Mouse (Mus musculus) regulatory T cell (primary cell): Measurements from ENCODE around the gene Pak6.

ENCODE experiments used
- in situ Hi-C: fragments of 300-600 bp; cut with MboI, MseI; formaldehyde crosslinking; loops from one replicate; pipeline ENCODE4 v1.15.1; 2025; ENCODE audit warnings: high pct_unique_total_duplicates

Pak6 gene

DNA sequence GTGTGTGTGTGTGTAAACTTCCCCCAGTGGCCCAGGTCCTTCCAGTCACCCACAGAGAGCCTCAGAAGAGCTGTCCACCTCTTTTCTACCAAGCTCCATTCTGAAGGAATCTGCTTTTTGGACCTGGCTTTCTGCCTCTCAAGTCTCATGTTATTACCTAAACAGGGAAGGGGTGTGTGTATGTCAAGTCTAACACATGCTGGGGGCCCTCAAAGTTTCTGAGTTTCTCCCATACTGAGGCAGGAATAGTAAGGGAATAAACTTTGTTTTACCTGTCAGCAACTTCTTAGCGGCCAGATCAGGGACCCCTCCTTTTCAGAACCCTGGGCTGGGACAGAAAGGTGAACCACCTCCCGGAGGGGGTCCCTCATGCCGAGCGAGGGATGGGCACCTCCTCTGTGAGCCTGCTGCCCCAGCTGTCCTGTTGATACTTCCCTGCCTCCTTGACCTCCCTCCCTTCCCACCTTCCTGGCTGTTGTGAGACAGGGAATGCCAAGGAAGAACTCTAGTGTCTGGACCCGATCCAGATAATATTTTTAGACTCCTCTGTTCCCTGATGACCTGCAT is 34.3 kb downstream of the Pak6 start:
- in situ Hi-C loops = no loop called here

GRCm38 (mm10) chr2:118697955-118698354 is 34.9 kb downstream of the Pak6 start:
- in situ Hi-C loops = no loop called here

GRCm38 (mm10) chr2:118700179-118701062 is 37.3 kb downstream of the Pak6 start:
- in situ Hi-C loops = loop anchor here (5.0 kb wide), 1 partner anchor 57 kb away; no protein-coding TSS in a partner anchor

- in situ Hi-C loops = loop anchor here (5.0 kb wide), 1 partner anchor 56 kb away; no protein-coding TSS in a partner anchor
Measured at GRCm38 (mm10) chr2:118701161-118701560, 38.1 kb downstream of the Pak6 start.

- in situ Hi-C loops = loop anchor here (5.0 kb wide), 1 partner anchor 55 kb away; no protein-coding TSS in a partner anchor
Measured at GRCm38 (mm10) chr2:118701971-118702882, 39.1 kb downstream of the Pak6 start.

DNA sequence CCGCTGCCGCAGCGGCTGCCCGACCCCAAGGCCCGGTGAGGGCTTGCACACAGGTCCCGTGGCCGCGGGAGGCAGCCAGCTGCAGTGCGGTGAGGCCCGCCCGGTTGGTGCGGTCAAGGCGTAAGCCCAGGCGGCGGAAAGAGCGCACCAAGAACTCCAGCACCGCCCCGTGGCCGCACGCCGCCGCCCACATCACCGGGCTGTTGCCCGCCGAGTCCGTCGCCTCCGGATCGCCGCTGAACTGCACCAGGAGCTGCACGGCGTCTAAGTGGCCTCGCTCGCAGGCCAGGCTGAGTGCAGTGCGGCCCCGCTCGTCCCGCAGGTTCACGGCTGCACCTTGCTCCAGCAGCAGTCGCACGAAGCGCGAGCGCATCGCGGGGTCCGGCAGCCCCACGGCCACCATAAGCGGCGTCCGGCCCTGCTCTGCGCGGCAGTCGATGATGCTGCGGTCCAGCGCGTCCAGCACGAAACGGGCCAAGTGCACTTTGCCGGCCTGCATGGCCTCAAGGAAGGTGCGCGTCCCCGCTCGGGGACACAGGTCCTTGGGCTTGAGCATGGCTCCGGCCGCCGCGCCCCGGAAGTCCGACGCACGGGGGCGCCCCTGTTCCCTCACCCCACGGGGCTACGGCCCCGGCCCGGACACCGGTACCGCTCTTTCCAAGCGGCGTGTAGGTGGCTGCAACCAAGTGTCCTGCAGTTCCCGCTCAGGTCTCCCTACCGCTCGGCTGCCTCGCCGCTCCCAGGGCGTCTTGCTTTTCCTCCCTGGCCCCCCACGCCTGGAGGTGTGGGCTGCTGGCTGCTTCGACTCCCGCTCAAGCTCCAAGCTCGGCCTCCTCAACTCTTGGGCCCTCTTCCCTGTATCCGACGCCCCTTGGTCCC is 40.0 kb downstream of the Pak6 start:
- in situ Hi-C loops = loop anchor here (5.0 kb wide), 1 partner anchor 54 kb away; no protein-coding TSS in a partner anchor

DNA sequence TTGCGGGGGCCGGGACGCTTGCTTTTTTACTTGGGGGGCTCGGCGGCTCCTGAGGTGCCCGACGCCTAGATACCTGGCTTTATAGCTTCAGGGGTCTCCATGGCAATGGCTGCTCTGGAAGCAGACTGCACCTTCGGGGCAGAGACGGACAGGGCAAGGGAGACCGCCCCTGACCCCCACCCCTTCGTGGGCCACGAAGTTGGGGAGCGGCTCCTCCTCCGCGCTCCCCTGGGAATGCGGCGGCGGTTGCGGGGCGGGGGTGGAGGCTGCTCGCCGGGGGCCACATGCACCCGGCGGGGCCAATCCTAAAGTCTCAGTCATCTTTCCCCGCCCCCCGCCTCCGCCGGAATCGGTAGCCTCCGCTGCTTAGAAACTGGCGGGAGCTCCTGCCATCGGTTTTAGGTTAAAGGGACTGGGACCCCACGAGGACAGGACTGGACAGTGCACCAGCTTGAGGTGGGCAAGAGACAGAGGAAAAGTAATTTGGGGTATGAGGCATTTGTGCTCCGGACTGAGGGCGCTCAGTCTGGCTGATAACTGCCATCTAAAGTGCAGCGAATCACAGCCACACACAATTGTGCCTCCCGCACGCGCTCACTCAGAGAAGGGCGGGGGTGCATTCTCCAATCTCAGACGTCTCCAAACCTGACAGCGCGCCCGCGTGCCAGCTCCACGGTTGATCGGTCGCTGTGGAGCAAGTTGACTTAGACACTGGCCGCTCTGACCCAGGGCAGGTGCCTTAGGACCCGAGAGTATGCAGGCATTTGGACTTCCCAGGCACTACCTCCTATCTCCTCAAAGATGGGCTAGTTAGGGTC is 41.0 kb downstream of the Pak6 start, which contains the start of gene Ankrd63:
Gene Ankrd63, minus strand, starts transcription at position 51 of the 818 bp plus-strand sequence.
- in situ Hi-C loops = loop anchor here (5.0 kb wide), 1 partner anchor 53 kb away; no protein-coding TSS in a partner anchor

GRCm38 (mm10) chr2:118706436-118706835 is 43.3 kb downstream of the Pak6 start:
- in situ Hi-C loops = no loop called here

GRCm38 (mm10) chr2:118708472-118708871 is 45.4 kb downstream of the Pak6 start:
- in situ Hi-C loops = no loop called here

GRCm38 (mm10) chr2:118709655-118710221 is 46.6 kb downstream of the Pak6 start:
- in situ Hi-C loops = no loop called here

- in situ Hi-C loops = no loop called here
Measured at GRCm38 (mm10) chr2:118711038-118711494, 48.0 kb downstream of the Pak6 start.

- in situ Hi-C loops = no loop called here
Measured at GRCm38 (mm10) chr2:118713631-118714030, 50.5 kb downstream of the Pak6 start.

DNA sequence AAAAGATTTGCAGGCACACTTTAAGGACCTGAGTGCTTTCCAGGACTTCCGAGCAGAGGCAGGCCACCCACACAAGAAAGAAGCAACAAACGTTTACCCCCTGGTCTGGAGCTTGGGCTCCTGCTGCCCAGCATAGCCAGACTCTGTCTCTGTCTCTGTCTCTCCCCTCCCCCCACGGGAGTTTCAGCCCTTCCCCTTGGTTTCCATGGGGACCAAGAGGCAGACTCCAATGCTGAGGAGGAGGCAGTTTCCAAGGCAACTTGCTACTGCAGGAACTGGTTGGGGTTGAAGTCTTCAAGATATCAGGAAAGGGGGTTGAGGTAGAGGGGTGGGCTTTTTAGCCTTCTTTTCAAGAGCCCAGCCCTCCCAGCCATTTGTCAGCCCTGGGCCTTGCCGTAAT is 51.1 kb downstream of the Pak6 start:
- in situ Hi-C loops = no loop called here

DNA sequence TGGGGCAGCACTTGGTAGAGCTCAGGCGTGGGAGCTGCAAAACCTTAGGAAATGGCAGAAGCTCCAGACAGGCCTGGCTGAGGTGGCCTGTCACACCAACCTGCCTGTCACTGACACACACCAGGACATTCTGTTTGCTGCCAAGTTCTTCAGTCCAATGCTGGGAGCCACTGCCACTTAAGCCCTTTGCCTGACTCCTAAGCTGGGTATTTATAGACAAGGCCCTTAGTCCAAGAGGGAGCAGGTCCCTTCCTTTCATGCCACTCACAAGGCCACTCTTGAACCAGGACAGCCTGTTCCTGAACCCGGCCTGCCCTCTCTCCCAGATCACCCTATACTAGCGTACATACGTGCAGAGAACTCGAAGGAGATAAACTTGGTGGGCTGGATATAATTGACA is 53.6 kb downstream of the Pak6 start:
- in situ Hi-C loops = no loop called here

GRCm38 (mm10) chr2:118723693-118724486 is 60.8 kb downstream of the Pak6 start:
- in situ Hi-C loops = no loop called here

- in situ Hi-C loops = no loop called here
Measured at GRCm38 (mm10) chr2:118725511-118725910, 62.4 kb downstream of the Pak6 start.

DNA sequence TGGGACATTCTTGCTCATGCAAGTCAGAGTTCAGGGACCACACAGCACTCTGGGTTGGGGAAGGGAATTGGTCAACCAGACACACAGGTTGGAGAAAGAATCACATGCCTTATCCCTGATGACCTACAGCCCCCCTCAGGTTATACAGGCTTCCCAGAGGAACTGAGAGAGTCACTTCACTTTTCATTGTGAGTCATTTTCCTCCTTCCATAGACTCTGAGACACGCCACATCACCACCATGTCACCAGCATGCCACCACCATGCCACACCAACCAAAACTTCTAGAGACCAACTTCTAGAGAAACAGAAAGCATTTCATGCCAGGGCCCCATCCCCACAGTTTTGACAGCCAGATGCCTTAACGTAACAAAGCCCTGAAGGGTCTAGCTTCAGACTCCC is 63.8 kb downstream of the Pak6 start:
- in situ Hi-C loops = no loop called here

DNA sequence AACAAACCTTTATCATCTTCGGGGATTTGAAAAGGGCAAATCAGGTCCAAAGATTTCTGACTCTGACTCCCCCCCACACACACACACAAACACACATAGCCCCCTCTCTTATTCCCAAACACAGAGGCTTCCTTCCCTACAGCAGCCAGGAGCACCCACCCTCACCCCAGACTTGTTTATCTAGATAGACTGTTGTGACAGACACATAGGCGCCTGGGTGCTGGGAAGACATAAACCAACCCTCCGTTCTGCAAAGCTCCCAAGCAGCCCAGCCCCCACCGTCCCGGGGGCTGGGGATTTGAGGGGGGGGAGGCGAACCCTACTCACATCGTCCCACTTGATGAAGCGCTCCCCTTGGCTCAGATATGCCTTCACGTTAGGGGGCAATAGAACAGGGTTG is 64.8 kb downstream of the Pak6 start:
- in situ Hi-C loops = no loop called here
